Mouse (Mus musculus) cerebellum, adult 2 months (tissue): ENCODE measurements around the gene Nfatc2.

Experiments used
- CTCF ChIP-seq: fragments of 200-500 bp; IDR thresholded peaks from 2 replicates; pipeline ENCODE4 v1.5.1; 2011; ENCODE audit warnings: low read depth, mild to moderate bottlenecking, control low read depth, low read length, moderate library complexity, borderline replicate concordance; ENCODE audit not compliant: insufficient read depth
- POLR2A ChIP-seq: fragments of 200-500 bp; IDR thresholded peaks from 2 replicates; pipeline ENCODE4 v1.6.1; 2011; ENCODE audit warnings: low read length, control low read depth, borderline replicate concordance; ENCODE audit not compliant: insufficient read depth

DNA sequence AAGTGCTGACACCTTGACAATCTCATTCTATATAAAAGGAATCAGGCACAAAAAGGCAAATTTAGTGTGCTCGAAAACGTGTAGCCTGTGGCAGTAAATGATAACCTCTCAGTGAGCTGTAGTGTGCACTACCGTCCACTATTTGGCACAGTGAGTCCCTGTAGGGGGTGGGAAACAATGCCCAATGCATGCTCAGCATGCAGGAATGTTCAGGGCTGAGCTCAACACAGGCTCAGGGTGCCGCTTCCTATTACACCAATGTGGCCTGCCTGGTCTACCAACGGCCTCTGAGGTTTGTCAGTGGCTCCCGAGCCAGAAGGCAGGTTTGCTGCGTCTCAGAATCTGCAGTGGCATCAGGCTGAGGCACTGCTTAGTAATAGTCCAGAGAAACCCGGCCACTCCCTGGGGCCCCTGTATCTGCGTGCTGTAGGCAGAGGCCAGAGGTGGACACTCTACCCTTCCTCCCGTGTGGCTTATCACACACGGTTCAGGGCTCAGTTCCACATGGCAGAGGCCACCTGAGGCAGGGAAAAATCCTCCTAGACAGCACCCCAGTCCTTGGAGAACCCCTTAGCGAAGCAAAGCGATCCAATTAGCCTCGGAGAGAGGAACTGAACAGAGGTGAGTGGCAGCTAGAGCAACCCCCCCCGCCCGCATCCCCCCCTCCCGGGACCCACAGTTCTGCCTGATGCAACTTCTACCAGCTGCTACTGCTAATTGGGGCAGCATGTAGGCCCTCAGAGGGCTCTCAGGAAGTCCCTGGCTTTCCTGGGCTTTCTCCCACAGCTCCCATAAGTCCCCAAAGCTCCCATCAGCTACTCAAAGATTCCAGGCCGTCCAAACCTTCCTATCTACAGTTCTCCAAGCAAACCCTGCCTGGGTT is 74.7 kb downstream of the Nfatc2 start:
- TF ChIP-seq CTCF (no peak), POLR2A (no peak)
